Mouse (Mus musculus) c-Kit-positive CD71-positive TER-119-negative erythroid progenitor cells, embryonic 14.5 days (primary cell): ENCODE data around the gene Irgm1.
A peak's percentile ranks its signal among the peaks of the same experiment; 100 is the strongest.
"Not testable (repeated sequence)": the region's sequence is repeated elsewhere in the genome, so short reads cannot be mapped to it uniquely, and the experiment has no call there.

Source experiments
- DNase-seq: peaks from one replicate; pipeline ENCODE4 v3.0.0-alpha.2; 2013; ENCODE audit warnings: low read depth

Gene Irgm1

DNA sequence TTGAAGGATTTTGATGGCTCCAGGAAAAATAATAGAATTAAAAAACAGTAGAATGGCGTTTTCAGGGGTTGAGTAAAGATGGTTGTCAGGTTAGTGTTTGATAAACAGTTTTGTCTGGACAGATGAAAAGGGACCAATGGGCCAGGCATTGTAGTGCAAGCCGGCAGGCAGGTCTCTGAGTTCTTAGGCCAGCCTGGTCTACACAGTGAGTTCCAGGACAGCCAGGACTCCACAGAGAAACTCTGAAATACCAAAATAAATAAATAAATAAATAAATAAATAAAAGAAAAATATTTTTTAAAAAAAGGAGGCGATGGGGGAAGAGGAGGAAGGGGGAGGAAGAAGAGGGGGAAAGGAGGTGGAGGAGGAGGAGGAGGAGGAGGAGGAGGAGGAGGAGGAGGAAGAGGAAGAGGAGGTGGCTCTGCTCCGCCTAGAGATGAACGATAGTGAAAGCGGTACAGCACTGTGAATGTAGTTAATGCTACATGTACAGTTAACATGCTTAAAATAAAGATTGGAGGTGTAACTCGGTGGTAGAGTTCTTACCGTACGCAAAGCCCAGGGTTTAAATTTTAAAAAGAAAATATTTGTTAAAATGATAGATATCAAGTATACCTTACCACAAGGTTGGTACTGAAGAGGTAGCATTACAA is 38.3 kb downstream of the Irgm1 start:
- no peak for DNase-seq

DNA sequence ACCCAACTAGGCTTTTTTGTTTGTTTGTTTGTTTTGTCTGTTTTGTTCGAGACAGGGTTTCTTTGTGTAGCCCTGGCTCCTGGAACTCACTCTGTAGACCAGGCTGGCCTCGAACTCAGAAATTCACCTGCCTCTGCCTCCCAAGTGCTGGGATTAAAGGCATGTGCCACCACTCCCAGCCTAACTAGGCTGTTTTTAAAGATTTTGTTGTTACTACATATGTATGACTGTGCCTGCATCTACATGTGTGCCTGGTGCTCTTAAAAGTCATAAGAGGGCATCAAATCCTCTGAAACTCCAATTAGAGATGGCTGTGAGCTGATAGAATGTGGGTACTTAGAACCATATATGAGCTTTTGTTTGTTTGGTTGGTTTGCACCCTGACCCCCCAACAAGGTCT is 40.2 kb downstream of the Irgm1 start:
- DNase-seq, result no peak

DNA sequence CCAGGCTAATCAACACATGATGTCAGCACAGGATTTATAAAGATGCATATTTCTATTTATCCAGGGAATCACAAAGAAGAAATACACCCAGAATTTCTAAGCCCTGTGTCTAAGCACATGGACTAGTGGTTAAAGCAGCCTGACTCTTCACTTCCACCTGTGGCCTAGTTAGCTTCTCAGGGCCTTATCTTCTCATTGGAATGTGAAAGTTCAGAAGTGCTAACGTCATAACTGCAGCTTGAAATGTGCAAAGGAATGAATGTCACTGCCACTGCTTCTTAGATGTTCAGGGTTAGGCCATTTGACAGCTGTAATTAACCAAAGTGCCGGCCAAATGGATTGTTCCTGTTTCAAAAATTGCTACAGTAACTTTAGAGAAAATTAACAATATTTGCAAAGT is 41.2 kb downstream of the Irgm1 start:
- DNase-seq, result no peak

DNA sequence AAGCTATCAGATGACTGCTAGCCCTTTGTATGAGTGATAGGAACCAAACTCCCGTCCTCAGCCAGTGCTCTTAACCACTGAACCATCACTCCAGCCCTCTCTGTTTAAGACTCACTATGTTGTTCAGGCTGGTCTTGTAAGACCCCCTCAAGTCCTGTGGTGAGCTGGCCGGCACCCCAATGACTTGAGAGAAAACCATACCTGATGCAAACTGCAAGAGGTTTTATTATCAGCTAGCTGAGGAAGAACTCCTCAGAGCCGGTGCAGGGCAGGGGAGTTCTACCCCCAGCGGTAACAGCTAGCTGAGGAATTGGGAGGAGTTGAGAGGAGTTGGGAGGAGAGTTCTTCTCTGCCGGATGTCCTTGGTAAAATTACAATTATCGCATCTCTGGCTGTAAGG is 43.6 kb downstream of the Irgm1 start:
- no peak for DNase-seq

DNA sequence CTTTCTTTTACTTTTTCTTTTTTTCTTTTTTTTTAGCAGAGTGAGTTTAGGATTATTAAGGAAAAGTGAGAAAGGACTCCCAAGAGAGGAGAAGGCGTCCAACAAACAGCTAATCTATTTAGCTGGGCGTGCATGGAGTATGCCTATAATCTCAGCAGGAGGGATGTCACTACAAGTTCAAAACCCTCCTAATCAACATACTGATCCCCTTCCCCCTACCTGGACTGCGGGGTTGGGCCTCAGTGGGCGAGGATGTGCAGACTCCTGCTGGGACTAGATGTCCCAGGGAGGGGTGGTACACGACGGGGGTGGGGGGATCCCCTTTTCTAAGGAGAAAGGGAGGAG is 44.8 kb downstream of the Irgm1 start:
- DNase-seq, result no peak

DNA sequence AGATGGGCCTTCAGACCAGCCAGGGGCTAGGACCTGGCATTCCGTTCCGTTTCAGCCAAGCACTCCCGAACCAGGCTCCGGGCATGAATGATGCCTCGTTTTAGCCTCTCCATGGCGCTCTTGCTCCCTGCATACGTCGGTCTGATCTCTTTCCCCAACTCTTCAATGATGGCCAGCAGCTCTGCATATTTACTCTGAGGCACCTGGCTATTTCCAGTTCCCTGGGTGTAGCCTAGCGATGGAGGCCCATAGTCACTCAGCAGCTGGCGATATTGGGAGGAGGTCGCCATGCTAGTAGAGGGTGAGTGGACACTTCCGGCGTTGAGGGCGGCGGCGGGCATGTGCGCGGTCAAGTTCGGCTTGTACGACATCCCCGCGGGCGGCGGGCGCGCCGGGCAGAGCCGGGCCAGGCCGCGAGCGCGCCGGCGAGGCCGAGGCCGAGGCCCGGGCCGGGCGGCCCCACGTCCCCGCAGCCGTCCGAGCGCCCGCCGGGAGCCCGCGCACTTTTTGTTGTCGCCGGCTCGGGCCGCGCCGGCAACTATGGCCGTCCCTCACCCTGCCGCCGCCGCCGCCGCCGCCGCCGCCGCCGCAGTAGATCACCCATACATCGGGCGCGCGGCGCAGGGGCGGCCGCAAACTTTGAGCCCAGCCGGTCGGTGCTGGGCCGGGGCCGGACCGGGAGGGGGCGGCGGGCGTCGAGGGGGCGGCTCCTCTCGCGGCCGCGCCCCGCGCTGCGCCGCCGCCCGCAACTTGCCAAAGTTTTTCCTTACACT is 45.3 kb downstream of the Irgm1 start, which contains the start of the genes Trim7 and Gm12184:
Gene Trim7 (plus strand): TSS at position 162 of the 773 bp plus-strand sequence.
Gene Gm12184 (minus strand): TSS at position 677 of the 773 bp plus-strand sequence.
- not testable (repeated sequence) for DNase-seq

DNA sequence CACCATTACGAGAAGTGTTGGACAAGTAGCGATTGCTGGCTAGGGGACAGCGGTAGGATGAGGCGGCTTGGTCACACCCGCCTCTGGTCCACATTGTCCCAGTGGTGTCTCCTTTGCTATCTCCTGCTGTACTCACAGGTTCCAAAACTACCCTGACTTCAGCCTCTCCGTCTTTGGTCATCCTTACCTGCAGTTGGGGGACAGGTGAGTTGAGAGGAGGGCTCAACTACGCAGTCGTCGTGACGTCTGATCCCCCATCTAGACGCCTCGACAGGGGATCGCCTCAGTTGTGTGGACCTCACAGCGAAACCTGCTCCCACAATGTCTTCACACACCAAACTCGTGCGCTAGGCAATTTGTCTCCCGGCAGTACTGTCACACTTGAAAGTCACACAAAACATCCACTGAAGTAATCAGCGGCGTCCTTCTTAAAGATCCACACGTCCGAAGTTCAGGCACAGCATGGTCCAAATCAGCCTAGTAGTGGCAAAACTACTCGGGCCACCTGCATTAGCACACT is 47.1 kb downstream of the Irgm1 start:
- DNase-seq, result no peak

DNA sequence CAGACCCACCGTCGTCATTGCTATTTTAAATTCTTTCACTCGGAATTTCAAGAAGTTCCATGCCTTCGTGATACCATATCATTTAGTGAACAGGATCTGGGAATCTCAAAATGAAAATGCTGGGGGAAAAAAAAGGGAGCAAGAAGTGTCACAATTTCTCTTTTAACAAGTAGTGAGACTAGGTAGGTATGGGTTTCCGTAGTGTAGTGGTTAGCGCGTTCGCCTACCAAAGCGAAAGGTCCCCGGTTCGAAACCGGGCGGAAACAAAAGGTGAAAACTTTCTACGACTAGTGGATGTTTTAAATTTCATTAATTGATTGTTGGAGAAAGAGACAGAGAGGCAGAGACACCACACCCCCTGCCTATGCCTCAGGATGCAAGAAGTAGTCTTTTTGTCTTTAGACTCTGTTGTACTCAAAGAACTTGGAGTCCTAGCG is 47.9 kb downstream of the Irgm1 start:
- peak; percentile 91 for DNase-seq

DNA sequence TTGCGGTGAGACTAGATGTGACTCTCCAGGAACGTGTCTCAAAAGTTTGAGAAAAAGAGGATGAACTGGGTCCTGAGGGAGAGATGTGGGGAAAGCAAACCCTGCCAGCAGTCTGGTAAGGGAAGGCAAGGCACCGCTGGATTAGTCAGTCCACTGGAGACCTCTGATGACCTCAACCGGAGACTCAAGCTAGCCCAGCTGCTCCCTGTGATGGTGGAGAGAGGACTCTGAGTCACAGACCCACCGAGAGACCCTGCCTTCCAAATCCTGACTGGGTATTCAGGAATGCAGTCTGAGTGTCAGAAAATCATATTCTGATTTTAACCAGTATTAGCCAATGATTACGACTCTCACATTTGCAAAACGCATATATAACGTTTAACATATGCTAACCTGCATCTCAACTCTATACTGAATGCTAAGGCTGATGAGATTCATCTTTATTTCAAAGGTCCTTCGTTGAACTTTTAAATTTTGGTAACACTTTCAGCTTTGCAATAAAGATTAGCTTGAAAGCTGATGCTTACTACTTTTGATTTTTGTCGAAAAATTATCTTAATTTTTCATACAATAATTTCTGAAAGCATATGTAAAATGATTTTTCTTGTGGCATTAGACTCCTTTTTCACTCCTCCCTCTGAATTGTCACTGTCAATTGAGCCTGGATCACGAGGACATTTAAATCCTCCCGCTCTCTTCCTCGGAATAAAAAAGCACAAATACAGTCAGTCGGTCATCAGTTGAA is 48.5 kb downstream of the Irgm1 start:
- DNase-seq, result no peak

DNA sequence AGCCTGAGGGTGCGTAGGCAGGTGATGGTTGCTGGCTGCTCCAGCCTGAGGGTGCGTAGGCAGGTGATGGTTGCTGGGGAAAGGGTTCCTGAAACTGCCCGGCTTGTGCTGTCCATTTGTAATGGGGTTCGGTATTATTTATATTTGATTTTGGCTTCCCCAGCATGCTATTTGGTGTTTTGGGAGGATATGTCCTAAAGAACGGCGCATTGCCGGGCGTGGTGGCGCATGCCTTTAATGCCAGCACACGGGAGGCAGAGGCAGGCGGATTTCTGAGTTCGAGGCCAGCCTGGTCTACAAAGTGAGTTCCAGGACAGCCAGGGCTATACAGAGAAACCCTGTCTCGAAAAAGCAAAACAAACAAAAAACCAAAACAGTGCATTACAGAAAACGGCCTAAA is 50.2 kb downstream of the Irgm1 start:
- DNase-seq, result not testable (repeated sequence)

DNA sequence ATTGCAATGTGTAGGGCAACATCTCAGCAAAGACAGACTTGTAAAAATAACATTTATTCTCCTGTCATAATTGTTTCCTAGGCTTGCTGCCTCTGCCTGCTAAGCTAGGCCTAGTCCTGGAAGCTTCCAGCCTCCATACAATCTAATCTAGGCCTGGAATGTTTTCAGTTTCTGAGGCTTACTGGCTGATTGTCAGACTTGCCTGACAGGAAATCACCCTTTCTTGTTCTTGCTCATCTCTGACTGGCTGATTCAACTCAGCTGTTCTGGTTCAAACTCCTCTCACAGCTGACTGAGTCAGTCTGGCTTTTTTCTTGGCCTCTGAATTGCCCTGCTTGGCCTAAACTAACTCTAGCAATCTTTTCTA is 51.2 kb downstream of the Irgm1 start:
- no peak for DNase-seq

DNA sequence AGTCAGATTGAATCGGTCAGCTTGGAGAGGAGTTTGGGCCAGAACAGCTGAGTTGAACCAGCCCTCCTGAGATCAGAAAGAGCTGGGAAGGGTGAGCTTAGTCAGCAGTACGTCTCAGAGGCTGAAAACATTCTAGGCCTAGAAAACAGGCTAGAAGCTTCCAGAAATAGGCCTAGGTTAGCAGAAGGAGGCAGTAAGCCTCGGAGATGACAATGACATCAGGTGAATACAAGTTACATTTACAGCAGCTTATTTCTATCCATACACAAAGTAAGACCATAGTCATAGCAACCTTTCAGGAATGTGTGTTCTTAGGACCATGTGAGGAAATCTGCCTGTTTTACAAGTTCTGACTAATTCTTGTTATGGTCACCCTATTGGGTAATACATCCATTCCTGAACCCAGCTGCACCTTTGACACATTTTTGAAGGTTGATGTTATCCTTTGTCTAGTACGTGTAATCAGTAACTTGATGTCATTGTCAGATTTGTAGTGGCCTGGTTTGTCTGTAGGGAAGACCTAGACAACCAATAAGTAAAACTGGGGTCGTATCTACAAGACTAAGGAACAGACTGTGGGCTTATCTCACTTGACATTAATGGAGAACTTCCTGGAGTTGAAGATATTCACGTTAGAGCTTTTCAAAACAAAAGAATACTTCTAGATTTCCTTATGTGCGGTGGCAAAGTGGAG is 51.7 kb downstream of the Irgm1 start:
- no peak for DNase-seq

DNA sequence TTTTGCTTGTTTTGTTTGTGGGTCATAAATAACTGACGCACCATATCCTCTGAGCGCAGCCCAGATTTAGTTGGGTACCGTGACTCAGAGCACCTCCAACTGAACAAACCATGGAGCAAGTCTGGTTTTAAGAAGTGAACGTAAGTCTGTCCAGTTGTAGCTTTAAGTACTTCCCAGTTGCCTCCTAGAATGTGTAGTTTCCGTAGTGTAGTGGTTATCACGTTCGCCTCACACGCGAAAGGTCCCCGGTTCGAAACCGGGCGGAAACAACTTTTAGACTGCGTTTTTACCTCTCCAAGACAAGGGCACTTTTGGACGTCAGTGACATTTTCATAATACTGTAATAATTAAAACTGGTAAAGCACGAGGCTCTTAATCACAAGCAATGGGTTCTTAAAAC is 53.1 kb downstream of the Irgm1 start:
- DNase-seq, result peak; percentile 95

DNA sequence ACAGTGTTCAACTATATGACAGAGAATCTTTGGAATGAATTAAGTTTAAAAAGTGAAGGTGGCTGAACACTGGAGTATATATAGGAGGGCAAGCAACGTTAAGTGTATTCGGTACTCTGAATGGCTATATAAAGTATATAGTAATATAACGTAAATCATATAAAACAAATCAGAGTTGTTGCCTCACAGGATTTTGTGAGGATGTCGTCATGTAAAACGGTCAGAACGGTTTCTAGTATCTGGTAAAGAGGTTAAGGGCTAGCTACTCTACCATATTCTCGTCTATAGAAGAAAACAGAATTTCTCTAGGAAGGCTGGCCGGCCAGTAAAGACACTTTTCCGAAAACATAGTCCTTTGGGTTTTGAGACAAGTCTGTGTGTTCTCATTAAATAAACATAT is 53.7 kb downstream of the Irgm1 start:
- no peak for DNase-seq

DNA sequence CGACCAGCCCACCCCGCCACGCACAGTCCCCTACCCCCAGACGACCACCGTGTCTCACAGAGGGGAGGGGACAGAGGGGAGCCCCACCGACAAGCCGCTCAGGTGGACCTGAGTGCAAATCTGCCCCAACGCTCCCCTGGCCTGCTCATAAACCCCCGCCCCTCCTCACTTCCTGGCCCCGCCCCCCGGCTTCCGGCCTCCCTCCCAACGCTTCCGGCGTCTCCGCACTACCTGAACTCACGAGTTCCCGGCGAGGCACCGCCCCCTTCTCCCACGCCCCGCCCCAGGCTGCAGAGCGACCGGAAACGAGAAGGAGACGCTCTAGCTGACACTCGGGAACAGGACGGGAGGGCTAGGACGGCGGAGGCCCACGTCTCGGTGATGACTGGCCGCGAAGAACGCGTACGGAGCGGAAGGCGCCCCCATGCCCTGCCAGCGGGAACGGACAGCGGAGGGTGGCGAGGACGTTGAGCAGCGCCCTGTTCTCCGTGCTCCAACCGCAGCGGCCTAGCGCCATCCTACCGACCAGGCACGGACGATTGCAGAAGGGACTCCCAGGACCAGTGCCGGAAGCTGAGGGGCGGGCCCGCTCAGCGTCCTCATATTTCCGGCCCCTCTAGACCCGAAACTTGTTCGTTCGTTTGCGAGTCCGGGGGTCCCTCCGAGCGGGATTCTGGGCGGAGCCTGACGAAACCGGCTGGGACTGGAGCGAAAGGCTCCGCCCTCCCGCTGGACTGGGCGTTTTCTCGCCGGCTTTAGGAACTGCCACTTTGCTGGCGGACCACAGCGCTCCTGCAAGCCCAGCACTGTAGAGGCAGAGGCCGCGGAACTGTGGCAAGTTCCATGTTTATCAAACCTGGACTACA is 54.5 kb downstream of the Irgm1 start, which contains the start of gene Trim41:
Gene Trim41 (minus strand): TSS at position 554 of the 866 bp plus-strand sequence.
- DNase-seq, result peak; percentile 97

DNA sequence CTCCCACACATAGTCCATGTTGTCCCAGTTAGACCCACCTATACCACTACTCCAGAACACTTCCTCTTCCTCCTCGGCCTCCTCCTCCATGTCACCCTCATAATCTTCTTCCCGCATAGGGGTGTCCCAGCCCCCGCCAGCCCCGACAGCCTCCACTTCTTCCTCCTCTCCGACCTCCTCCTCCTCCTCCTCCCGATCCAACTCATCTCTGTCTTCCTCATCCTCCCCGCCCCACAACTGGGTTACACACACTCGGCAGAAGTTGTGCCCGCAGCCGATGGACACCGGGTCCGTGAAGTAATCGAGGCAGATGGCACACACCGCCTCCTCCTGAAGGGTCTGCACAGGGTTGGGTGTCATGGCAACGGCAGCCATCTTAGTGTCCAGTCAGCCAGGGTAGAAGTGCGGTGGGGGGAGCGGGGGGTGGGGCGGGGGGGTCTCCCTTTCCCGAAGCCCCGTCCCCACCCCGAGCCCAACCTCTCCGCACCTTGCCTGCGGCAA is 55.2 kb downstream of the Irgm1 start:
- DNase-seq, result no peak

DNA sequence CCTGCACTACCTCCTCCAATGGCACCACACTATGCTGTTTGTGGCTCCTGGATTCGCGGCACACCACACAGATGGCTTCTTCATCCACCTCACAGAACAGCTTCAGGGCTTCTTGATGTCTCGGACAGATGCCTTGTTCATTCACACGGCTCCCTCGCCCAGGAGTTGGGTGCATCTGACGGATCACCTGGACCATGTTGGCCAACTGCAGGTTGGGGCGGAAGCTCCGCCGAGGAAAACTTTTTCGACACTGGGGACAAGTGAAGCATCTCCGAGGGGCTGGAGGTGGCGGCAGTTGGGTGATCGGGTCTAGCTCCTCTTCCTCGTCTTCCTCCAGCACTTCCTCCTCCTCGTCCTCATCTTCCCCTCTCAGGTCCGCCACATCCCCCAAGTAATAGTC is 55.6 kb downstream of the Irgm1 start:
- no peak for DNase-seq

DNA sequence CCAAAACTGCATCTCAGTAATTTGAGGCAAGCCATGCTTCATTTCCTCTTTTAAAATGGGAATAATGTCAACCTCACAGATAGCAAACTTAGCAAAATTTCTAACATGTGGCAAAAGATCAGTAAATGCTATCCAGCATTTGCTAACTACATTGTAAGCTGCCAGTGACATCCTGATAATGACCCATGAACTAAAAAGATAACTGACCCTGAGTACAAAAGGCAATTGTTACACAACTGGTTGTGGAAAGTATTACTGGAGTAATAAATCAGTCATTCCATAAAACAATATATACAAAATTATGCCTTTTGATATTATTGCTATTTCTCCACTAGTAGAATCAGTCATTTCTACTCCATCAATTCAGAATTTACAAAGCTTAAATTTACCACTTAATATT is 57.7 kb downstream of the Irgm1 start:
- DNase-seq, result no peak
